Mouse (Mus musculus): ENCODE measurements around the gene Celf2.
A peak's percentile ranks its signal among the peaks of the same experiment; 100 is the strongest.

Celf2 gene

DNA sequence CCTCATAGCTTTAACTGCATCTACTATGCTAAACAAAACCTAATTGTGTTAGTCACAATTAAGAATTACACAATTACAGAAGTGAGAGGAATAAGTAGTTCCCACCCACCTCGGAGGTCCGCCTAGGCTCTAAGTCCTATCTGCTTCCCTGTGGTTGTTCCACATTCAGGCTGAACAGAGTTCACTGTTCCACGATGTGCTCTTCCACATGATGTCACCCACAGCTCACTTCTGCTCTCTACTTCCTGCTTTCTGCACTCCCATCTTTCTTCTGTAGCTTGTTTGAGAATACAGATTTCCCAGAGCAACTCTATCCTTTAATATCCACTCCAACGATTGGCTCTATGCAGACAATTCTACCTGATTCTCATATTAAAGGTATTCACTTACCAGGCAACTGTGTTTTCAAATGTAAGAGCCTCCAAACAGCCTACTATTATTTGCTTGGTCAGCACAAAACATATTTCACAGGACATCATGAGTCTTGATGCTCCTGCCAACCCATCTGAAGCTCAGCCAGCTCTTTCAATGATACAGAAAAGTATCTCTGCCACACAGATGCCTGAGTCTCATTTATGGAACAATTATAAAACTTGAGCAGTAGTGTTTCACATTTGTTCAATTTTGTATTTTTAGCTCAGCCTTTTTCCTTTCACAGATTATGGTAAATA is 769.2 kb downstream of the Celf2 start:
- peak; percentile 20 for DNase-seq (ENCODE audit: low read depth, low spot score)

DNA sequence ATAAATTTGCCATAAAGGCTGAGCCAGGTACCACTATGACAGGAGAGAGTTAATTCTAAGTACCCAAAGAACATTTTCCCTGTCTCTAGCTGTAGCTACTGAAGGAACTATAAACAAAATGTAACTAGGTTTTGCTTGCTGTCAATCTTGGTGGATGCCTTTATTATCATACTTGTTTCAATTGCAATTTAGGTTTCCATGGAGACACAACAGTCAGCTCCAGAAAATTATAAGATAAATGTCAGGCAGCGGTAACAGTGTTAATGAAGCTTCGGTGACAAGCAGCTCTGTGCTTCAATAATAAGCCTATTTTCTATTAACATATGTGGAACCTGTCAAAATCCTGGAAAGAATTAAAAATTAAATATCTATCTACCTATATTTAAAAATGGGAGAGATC is 777.3 kb downstream of the Celf2 start:
- no peak for DNase-seq (ENCODE audit: low read depth, low spot score)

DNA sequence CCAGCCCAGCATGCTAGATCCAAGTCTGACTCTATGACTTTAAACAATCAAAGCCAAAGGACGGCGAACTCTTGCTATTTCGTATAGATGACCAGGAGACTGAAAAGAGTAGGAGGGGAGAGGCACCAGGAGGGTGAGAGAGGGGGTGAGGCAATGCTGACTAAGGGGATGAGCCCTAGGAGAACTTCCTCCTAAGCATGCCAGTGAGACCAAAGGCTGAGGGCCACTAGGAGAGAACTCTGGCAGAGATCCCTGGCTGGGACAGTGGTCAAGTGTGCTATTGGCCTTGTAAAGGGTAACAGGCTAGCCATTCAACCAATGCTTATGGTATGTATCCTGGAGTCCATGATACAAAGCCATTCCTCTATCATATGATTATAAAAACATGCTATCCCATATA is 778.5 kb downstream of the Celf2 start:
- no peak for DNase-seq (ENCODE audit: low read depth, low spot score)

DNA sequence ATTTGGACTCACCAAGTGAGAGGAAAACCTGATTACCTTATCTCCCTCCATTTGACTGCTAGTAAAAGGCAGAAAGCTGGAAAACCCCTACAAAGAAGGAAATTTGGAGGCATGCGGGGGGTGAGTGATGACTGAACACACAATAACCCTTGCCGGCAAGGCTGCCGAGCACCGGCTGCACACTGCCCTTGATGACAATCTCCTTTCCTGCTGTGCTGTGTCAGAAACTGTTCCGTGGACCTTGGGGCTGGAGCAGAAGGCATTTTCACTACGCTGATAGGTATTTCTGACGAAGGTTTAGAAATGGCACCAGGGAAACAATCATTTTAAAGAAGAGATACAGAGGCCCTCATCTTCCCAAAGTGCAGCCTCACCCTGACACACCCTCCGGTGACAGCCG is 779.4 kb downstream of the Celf2 start:
- DNase-seq (ENCODE audit: low read depth, low spot score): no peak

DNA sequence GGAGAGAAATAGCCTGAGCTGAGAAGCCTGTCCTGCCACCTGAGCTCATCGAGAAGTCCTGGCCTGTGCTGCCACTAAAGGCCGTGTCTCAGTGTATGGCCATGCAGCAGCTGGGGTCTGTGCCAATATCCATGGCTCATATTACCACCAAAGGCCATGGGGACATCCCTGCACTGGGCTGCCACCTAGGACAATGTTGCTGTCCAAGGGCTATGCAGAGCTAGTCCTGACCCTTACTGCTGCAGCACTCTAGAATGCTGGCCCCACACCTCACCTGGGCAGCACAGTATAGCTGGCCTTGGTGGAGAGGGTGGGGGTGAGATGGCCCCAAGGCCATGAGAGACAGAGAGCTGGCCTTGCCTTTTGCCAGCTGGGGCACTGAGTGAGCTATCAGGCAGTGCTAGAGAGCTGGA is 780.5 kb downstream of the Celf2 start:
- peak; percentile 82 for DNase-seq (ENCODE audit: low read depth, low spot score)

DNA sequence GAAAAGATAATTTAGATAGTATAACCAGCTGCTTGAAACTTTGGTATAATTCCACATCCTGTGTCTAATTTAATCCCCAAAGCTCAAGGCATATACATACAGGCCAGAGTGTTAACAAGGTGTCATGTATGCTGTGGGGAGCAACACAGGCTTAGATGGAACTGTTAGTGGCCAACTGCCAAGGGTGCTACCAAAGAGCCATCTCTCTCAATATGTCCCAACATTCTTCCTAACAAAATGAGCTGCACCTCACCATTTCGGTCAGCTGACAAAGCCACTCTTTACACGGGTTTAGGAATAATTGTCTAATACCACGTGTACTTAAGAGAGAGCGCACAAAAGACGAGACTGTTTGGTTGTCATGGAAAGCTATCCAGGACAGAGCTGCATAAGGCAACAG is 782.0 kb downstream of the Celf2 start:
- no peak for DNase-seq (ENCODE audit: low read depth, low spot score)

DNA sequence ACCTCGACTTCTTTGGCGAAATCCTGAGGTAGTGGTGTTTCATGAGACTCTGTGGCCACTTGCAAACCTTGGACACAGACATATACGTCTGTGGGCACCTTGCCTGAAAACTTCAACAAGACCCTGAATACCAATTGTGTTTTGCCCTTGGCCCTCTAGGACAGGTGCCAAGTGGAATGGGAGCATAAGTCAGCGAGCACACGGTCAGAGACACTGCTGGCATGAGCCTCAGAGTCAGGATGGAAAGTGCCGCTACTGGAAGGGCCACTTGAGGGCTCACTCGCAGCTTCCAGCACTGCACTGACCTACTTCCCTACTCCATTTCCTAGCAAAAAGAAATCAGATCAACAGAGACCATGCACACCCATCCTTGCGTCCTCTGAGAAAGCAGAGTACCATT is 783.3 kb downstream of the Celf2 start:
- DNase-seq (ENCODE audit: low read depth, low spot score): peak; percentile 21

DNA sequence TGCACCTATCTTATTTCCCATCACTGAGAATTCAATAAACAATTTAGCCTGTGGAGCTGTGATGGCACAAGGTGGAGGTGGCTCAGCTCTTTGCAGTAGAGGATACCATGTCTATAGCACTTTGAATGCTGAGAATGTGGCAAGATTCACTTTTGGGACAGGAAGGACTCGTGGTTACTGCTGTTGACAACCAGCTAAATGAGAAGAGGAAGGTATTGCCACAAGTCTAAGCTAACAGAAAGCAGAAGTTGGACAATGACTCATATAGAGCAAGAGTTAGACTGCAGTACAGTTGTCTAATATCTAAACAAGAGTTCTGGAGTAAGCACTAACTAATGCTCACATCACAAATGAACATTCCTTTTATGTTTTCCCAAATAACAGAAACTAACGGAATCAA is 785.8 kb downstream of the Celf2 start:
- DNase-seq (ENCODE audit: low read depth, low spot score): peak; percentile 36

DNA sequence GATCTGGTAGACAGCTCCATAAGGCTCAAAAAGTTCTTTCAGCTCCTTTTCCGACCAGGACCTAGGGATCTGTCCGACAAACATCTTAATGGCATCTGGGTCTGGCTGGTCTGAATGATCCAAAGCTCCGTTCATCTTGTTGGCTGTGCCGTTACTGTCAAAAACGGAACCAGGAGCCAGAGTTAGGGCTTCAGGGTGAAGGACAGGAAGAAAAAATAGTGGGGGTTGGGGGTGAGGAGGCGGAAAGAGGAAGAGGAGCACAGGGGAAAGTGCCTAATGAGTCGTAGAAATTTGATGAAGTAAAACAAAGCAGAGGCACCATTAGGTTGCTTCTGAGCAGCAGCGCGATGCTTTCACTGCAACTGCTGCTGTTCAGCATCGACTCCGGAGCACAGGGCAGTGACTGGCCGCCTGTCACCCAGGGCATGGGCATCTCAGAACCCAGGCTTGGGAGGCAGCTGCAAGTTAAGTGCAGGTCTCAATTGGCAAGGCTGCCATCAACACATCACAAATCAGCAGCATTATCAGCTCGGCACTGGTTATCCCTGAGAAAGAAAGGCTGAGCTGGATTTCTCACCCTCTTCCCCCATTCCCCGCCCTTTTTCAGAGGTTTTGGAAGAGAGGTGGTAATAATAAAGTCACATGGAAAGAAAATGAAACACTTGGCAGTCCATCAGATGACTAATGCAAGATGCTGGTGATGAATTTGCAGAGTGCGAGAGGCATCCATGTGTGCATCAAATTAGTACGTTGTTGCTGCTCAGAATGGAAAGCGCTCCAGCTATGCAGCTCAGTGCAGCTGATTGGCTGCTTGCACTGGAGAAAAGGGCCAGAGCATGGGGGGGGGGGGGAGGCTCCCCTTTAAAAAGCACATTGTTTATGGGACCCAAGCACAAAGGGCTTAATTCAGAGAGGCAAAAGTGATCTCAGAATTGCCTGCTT is 787.6 kb downstream of the Celf2 start:
- peak; percentile 49 for DNase-seq (ENCODE audit: low read depth, low spot score)

DNA sequence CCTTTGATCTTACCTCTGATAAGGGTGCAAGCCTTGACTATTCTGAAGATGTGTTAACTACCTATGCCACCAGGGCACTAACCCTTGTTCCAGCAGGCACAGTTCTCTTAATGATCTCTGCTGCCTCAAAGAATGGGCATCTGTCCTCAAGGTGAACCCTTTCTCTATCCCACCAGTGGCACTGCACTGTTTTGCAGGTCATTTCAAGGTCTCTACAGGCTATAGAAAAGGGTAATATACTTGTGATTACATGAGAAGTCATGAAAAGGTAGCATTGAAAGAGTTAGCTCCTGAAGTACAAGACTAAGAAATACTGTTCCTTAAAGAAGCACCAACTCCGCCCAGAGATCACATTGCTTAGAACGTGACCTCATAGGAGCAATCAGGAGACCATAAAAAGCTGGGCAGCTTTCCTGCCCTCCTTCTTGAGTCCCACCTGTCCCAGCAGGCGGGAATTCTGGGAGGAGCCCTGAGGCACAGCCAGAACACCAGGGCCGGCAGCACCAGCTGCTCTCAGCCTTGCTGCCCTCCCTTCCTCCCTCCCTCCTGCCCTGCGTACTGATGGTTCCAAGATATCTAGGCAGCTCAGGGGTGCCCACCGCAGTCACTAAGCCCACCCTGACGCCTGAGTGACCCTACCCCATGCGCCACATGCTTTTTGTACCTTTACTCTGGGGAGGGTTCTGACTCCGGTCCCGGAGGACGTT is 788.5 kb downstream of the Celf2 start:
- DNase-seq (ENCODE audit: low read depth, low spot score): peak; percentile 82

DNA sequence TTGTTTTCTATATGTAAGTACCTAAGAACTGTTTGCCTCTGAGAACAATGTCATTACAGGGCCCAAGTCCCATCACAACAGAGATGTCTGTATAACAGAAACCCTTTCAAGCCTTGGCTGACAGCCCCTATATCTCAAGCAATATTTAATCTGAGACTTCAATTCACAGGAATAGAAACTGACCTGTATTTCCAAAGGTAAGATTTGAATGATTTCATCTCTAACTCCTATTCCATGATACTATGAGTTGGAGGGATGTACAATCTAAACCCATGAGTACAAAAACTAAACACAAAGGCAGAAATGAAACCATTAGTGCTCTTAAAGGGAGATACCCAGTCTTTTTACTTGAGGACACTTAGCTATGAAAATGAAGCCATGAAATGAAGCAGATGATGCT is 790.5 kb downstream of the Celf2 start:
- no peak for DNase-seq (ENCODE audit: low read depth, low spot score)

DNA sequence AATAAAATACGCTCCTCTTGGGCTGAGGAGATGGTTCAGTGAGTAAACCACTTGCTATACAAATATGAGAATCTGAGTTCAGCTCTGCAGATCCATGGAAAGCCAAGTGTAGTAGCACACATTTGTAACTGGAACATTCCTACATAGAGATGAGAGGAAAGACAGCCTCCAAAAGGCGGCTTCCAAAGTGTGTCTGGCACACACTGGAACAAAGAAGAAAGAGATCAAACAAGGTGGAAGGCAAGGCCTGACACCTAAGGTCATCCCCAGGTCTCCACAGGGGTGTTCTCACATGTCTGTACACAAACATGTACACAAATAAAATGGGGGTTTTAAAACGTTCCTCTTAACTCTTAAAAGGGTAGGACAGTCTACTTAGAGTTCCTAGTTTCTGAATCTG is 791.4 kb downstream of the Celf2 start:
- no peak for DNase-seq (ENCODE audit: low read depth, low spot score)

DNA sequence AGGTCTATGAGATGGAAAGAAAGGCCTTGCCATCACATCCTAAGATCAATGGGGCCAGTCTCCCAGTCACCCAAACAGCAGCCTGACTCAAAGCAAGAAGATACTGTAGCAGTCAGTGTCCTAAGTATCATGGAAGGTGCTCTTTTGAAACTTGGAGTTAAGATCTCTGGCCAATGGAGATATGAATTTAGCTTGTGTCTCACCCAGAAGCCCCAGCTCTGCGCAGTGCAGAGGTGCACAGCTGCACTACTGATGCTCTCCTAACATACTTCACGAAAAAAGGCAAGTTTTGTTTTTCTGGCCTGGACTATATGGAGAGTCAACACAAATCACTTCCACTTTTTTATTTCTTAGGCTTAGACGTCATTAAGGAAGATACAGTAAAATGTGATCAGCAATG is 793.8 kb downstream of the Celf2 start:
- no peak for DNase-seq (ENCODE audit: low read depth, low spot score)

DNA sequence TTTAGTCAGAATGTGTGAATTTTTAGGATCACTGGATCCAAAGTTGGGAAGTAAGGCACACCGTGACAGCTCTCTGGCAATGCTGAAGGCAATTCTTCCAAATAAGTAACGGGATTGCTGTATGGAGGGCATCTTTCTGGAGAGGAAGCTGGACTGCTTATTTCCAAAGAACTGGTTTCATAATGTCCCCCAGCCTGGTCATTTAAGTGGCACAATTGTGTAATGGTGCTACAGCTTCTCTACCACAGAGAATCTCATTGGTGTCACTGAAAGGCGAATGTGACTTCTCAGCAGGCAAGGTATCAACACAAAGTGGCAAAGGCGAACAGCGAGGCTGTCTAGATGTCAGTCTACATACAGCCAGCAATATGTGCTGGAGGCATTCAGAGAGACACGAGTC is 795.8 kb downstream of the Celf2 start:
- no peak for DNase-seq (ENCODE audit: low read depth, low spot score)

DNA sequence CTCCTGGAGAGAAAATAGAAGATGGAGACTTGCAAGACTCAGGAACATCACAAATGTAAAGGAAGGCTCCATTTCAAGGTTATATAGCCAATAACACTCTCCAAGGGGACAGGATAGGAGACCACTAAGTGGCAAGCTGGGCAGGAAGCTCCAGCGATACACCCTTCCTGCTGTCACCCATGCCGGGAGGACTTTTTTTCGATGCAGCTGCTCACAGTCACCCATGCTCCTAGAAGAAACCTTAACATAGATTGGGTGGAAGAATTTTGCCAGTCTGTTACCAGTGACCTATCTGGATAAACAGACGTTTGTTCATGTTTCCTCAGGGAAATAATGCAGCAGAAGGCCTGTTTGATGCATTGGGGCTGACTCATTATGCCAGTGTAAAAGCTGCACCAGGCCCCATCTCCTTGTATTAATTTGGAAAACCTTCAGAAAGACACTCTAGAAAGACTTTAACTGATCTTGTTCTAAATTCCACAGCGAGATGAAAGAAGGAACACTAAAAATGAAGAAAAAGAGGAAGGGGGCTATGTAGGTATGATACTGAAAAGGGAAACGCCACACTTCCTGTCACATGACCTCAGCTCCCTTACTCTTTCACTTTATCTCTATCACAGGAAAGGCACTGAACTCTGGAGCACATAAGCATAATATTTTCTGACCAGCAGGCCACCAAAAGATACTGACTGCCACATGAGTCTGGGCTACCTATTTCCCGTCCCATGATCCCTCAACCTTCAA is 798.5 kb downstream of the Celf2 start:
- no peak for DNase-seq (ENCODE audit: low read depth, low spot score)

DNA sequence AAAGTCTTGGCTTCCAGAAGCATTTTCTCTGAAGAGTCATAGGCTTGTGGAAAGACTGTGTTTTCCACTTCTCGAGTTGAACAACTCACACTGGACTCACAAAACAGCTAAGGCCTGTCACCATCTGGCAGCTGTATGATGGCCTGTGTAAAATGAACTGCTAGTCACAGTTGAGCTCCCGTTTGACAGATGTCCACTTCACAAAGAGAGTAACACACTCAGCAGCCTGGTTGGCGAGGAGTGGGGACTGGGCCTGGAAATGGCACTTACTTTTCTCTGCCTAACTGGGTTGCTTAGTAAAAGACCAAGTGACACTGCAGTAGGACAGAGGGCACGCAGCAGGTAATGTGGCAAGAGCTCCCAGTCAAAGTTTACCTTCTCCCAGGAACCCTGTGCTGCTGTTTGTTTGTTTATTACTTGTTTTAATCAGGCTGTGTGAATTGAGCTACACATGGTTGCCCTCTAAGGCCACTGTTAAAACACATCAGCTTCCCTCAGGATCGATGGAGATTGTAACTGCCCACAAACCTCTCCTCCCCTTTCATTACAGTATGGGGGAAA is 801.3 kb downstream of the Celf2 start:
- DNase-seq (ENCODE audit: low read depth, low spot score): no peak

DNA sequence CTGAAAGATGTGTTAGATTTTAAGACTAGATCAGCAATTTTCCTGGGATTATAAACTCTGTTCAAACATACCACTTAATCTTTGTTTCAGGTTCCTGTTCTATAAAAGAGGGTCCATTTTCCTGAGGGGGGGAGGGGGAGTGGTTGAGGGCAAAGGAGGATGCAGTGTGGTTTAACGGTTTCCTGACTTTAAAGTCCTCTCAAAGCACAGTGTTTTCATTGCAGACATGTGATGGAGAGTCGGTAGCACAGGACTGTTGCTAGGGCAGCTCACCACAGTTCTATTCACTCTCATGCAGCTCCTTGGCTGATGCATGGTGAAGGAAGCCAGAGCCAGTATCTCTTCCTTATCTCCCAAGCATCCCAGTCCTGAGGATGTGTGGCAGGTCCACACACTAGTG is 802.1 kb downstream of the Celf2 start:
- no peak for DNase-seq (ENCODE audit: low read depth, low spot score)

DNA sequence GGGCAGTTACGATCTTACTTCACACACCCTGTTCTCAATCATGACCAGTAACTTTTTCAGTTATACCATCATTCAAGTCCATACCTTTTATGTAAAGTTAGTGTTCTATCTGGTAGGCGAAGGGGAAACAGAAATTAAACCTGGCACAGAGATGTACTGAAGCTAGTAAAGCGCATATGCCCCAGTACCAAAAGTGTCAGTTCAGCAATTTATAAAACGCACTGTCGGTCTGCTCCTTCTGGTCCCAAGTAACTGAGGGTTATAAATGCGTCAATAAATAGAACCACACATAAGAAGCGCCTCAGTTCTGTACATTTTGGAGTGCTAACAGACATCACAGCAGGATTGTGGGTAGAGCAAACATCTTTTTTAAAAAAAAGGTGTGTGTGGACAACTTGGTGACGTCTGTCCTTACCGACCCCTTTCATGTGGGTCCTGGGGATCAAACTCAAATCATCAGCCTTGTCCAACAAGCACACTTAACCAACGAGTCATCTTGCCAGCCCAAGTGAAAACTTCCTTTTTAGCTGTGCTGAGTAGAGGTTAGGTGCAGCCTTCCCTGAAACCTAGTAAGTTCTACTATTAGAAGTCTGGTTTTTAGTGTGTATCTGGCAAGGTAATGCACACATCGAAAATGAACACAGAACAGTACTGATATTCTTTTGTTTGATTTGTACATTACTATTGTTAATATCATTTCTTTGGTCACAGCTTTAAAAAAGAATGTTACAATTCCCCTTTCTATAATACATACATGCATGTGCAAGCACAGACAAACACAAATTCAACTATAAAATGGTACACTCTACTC is 803.2 kb downstream of the Celf2 start:
- DNase-seq (ENCODE audit: low read depth, low spot score): no peak

DNA sequence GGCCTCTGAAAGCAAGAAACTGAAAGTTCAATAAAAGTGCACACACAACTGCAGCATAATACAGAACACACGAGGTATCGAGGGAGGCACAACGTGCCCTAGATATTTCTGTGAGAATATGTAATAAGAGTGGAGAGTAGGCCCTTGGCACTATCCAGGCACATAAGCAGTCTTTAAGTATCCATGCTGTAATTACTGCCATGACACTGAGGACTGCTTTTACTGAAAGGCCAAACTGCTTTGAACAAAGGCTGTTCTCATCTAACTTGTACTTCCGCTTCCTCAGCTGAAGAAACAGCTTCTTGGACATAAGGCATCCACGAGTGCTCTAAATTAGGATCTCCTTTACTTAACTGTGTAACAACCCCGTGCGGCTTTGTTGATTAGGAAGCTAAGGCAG is 803.9 kb downstream of the Celf2 start:
- DNase-seq (ENCODE audit: low read depth, low spot score): no peak

DNA sequence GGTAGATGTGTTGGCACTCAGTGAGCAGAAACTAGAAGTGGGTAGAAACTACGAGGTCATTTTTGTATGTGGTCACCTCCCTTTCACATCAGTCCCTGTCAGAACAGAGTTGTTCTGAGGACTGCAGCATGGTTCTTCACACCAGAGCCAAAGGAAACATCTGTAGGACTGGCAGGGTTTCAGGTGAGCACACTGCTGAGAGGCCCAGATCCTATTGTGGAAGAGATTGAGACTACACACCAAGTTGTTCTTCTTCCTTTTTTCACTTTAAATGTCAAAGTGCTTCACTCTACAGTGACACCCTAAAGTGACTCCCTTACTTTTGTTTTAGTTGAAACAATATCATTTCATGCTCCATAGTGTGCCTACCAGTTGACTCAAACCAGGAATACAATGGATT is 804.6 kb downstream of the Celf2 start:
- no peak for DNase-seq (ENCODE audit: low read depth, low spot score)

DNA sequence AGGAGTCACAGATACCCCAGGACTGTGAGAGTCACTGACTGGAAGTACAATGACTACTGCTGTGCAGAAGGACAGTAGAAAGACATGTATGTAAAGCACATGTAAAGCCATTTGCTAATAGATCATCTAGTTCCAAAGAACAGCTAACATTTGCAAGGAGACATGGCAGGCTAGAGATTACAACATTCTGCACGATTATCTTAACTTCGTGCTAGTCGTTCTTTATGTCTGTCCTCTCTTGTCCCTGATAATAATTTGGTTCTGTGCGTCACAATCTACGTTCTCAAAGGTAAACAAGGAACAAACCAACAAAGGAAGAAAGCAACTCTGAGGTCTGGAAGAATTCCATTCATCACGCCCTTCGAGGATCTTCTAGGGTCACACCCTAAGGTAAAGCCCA is 805.0 kb downstream of the Celf2 start:
- DNase-seq (ENCODE audit: low read depth, low spot score): no peak

Data from skeletal muscle tissue, adult 2 months (tissue).